Comparison of ENCODE assay signal across 10 mouse cellular contexts in the genomic region with DNA sequence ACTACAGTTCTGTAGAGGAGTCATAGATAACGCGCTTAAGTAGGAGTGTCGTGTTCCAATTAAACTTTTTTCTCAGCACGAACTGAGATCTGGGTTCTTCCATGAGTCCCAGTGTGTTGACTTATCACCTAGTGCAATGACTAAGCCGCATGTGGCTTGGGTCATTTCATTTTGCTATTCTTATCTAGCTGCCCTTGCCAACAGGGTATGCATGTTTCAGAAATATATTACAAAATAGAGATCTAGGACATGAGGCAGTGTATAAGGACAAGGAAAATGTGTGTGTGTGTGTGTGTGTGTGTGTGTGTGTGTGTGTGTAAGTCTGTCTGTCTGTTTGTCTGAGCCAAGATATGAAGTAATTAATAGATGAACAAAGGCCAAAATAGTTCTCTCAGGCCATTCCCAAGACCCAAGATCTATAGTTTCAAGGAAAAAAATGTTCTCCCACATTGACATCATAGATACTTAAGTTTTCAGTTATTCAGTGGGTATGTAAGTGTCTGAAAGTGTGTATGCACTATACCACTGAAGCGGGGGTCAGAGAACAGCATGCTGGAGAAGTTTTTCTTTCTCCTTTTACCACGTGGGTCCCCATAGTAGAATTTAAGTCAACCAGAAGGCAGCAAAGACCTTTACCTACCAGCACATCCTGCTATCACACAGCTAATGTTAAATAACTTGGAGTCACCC.
DNase-seq lines count a peak whose midpoint lies in the region; ATAC-seq and TF ChIP-seq lines count a peak whose summit lies in the region.
"Had no signal": no experiment of that assay in that cellular context is flagged by ENCODE, and none has a peak within 500 bp of the region (broad histone marks: within the 10 kb centered on the region; RNA-seq: fewer than 3 reads in every experiment).

No protein-coding gene starts in this region.

- TF ChIP-seq POLR2A in thymus, adult 2 months (IDR thresholded peaks at IDR 0.05; ENCODE audit: control insufficient read depth, extremely low read depth, insufficient read depth, low read length, poor library complexity), result no peak

- WGBS in kidney, embryonic 14.5 days, result 72% methylated on average over 7 of the region's 7 CpGs
- 80% methylated on average over 7 of the region's 7 CpGs for WGBS in forebrain, embryonic 11.5 days
- WGBS in limb, embryonic 13.5 days, result 77% methylated on average over 7 of the region's 7 CpGs
- WGBS in thymus, adult 2 months, result 95% methylated on average over 7 of the region's 7 CpGs

- H3K9ac ChIP-seq in kidney, embryonic 14.5 days (ENCODE audit: low read depth, low read length), result no peak overlapping the region
- H3K9ac ChIP-seq in forebrain, embryonic 11.5 days (ENCODE audit: low read length), result no peak overlapping the region; the same call in 1 of the 2 replicates
- no peak overlapping the region for H3K9ac ChIP-seq in limb, embryonic 13.5 days
- H3K9ac ChIP-seq: neural tube, embryonic 12.5 days had no signal

- no peak for TF ChIP-seq CTCF in thymus, adult 2 months (IDR thresholded peaks at IDR 0.05; ENCODE audit: borderline replicate concordance, control insufficient read depth, extremely low read depth, insufficient read depth, low read length, poor library complexity)

- peaks cover 10% of the 10 kb centered on the region; the same call in 1 of the 2 replicates for H3K4me1 ChIP-seq in kidney, embryonic 14.5 days (ENCODE audit: control insufficient read depth, insufficient read depth, low read length)
- peaks cover 4% of the 10 kb centered on the region; the same call in 1 of the 2 replicates for H3K4me1 ChIP-seq in forebrain, embryonic 11.5 days (replicated peaks; ENCODE audit: control insufficient read depth, insufficient read depth, low read length)
- H3K4me1 ChIP-seq in limb, embryonic 13.5 days, result peaks cover 6% of the 10 kb centered on the region; the same call in 1 of the 2 replicates
- no peaks in the 10 kb centered on the region for H3K4me1 ChIP-seq in thymus, adult 2 months (replicated peaks; ENCODE audit: control insufficient read depth, insufficient read depth, low read length)

- no peaks in the 10 kb centered on the region for H3K36me3 ChIP-seq in kidney, embryonic 14.5 days (ENCODE audit: control insufficient read depth, insufficient read depth, low read length)
- H3K36me3 ChIP-seq in forebrain, embryonic 11.5 days (ENCODE audit: control insufficient read depth, insufficient read depth, low read length), result no peaks in the 10 kb centered on the region
- H3K36me3 ChIP-seq in limb, embryonic 13.5 days, result no peaks in the 10 kb centered on the region
- H3K36me3 ChIP-seq in thymus, adult 2 months (ENCODE audit: control insufficient read depth, insufficient read depth, low read length), result no peaks in the 10 kb centered on the region
- H3K36me3 ChIP-seq: neural tube, embryonic 12.5 days had no signal

- no peak overlapping the region for H3K4me2 ChIP-seq in kidney, embryonic 14.5 days (replicated peaks; ENCODE audit: low read depth, low read length)
- H3K4me2 ChIP-seq in forebrain, embryonic 11.5 days (ENCODE audit: low read depth, low read length, severe bottlenecking), result 0 out of 2 replicates have a peak overlapping the region, but pooled peaks have one; percentile 11
- H3K4me2 ChIP-seq in limb, embryonic 13.5 days (replicated peaks), result peak overlapping the region; percentile 17
- H3K4me2 ChIP-seq: neural tube, embryonic 12.5 days had no signal

- H3K27me3 ChIP-seq in kidney, embryonic 14.5 days (ENCODE audit: control insufficient read depth, insufficient read depth, low read length), result no peaks in the 10 kb centered on the region
- H3K27me3 ChIP-seq in forebrain, embryonic 11.5 days (ENCODE audit: control insufficient read depth, insufficient read depth, low read length), result no peaks in the 10 kb centered on the region
- H3K27me3 ChIP-seq in limb, embryonic 13.5 days, result no peaks in the 10 kb centered on the region
- H3K27me3 ChIP-seq in thymus, adult 2 months (ENCODE audit: control insufficient read depth, insufficient read depth, low read length), result no peaks in the 10 kb centered on the region
- H3K27me3 ChIP-seq: neural tube, embryonic 12.5 days had no signal

- DNase-seq in kidney, adult 11 months, result no peak
- peak; percentile 17 for DNase-seq in adrenal gland, postnatal 14 days
- DNase-seq in forebrain, embryonic 11.5 days (ENCODE audit: low spot score), result no peak
- DNase-seq in thymus, adult 2 months, result no peak
- no peak for DNase-seq in frontal cortex, postnatal 14 days (ENCODE audit: low spot score in 2 of 2)
- DNase-seq: lung, adult 2 months; thymus, postnatal 14 days had no signal

- ATAC-seq in kidney, embryonic 14.5 days (ENCODE audit: low FRiP score, low TSS enrichment), result peak; percentile 32; the same call in 1 of the 2 replicates
- ATAC-seq in forebrain, embryonic 11.5 days (replicated peaks; ENCODE audit: low FRiP score), result peak; percentile 45
- no peak for ATAC-seq in limb, embryonic 13.5 days (ENCODE audit: low FRiP score, low read depth)

- no peak overlapping the region for H3K4me3 ChIP-seq in kidney, embryonic 14.5 days (ENCODE audit: low read length)
- no peak overlapping the region for H3K4me3 ChIP-seq in forebrain, embryonic 11.5 days (ENCODE audit: low read depth, low read length)
- H3K4me3 ChIP-seq in limb, embryonic 13.5 days, result no peak overlapping the region
- no peak overlapping the region for H3K4me3 ChIP-seq in thymus, adult 2 months (ENCODE audit: control insufficient read depth, insufficient read depth, low read length)
- H3K4me3 ChIP-seq: neural tube, embryonic 12.5 days had no signal

- H3K9me3 ChIP-seq in kidney, embryonic 14.5 days (ENCODE audit: control insufficient read depth, low read length), result no peaks in the 10 kb centered on the region
- no peaks in the 10 kb centered on the region for H3K9me3 ChIP-seq in forebrain, embryonic 11.5 days (ENCODE audit: control insufficient read depth, low read length)
- H3K9me3 ChIP-seq in limb, embryonic 13.5 days, result no peaks in the 10 kb centered on the region
- H3K9me3 ChIP-seq: neural tube, embryonic 12.5 days had no signal

- no peak overlapping the region for H3K27ac ChIP-seq in kidney, embryonic 14.5 days (ENCODE audit: low read depth, low read length)
- H3K27ac ChIP-seq in forebrain, embryonic 11.5 days (ENCODE audit: low read depth, low read length), result 0 out of 2 replicates have a peak overlapping the region, but pooled peaks have one; percentile 31
- no peak overlapping the region for H3K27ac ChIP-seq in limb, embryonic 13.5 days
- H3K27ac ChIP-seq in thymus, adult 2 months (ENCODE audit: control insufficient read depth, insufficient read depth, low read length), result no peak overlapping the region
- H3K27ac ChIP-seq: neural tube, embryonic 12.5 days had no signal
